Mouse (Mus musculus): ENCODE measurements around the gene Adck1. TPM values are rescaled to one million over a fixed set of nuclear protein-coding genes. Genes with fewer than 3 reads are reported as not detected.

The Adck1 gene
- 6.9 and 7.3 TPM in 2 replicates for polyA plus RNA-seq (2012; rRNA removed)

GRCm38 (mm10) chr12:88360441-88361119, at the start of gene Adck1:
Gene Adck1, plus strand, starts transcription at chr12:88360554.

GRCm38 (mm10) chr12:88323926-88324325, 36.4 kb upstream of the Adck1 start, which contains the start of gene Gm5039:
Gene Gm5039, minus strand, starts transcription at chr12:88324026.

Other genes starting within 250 kb of the Adck1 start
- gene Gm10436, start 178.4 kb upstream of the Adck1 start, polyA plus RNA-seq (2012; rRNA removed), result not detected in 2 replicates
- not detected in 2 replicates for gene Gm8332, start 110.5 kb upstream of the Adck1 start, polyA plus RNA-seq (2012; rRNA removed)
- gene Gm5662, start 86.1 kb upstream of the Adck1 start, polyA plus RNA-seq (2012; rRNA removed), result not detected in 2 replicates
- gene Gm5039, start 36.5 kb upstream of the Adck1 start, polyA plus RNA-seq (2012; rRNA removed), result not detected in 2 replicates

All from liver, embryonic 18 days (tissue).